Mouse (Mus musculus): ENCODE results near the gene Wipf3. TPM values are rescaled to one million over a fixed set of nuclear protein-coding genes. Genes with fewer than 3 reads are reported as not detected.

Gene Wipf3
- polyA plus RNA-seq, 1 experiment from 2014 or later = 1.4 TPM

DNA sequence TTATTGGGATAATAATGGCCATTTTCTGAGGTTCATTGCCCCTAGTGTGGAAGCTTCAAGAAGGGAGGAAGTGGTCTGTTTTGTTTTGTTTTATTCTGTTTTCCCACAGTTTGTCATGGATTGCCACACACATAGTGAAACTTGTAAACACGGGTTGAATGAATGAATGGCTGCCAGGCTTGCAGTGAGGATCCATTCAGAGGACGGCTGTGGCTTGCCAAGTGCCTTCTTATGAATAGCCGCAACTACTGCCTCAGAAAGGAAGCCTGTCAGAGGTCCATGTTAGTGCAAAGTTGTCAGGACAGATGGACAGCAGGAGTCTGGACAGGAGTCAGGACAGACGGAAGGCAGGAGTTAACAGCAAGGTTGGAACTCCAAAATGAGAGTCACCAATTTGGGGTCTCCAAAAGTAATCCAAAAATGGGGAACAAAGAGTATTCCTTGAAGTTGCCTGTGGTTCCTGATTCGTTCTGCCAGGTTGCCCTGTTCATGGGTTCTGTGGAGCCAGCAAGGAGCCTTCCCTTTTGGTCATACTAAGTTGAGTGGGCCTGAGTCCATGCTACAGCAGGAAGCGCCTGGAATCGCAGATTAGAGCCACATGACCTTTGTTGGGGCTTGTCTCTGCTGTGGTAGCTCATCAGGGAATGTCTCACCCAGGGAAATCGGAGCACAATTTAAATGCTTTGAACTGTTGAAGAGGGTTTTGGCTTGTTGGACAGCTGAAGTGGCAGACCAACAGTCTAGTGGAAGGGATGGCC, 34.5 kb downstream of the Wipf3 start:
- Histone ChIP-seq H3K4me2 (replicated peaks) (no peak overlapping the region), H3K4me3 (no peak overlapping the region), H3K9ac (no peak overlapping the region), H3K27me3 (replicated peaks) (no peaks in the 10 kb centered on the region), H3K27ac (no peak overlapping the region), H3K36me3 (no peaks in the 10 kb centered on the region), H3K9me3 (no peaks in the 10 kb centered on the region), H3K4me1 (peaks cover 5% of the 10 kb centered on the region; the same call in 1 of the 2 replicates)
- 56% methylated on average over 8 of the region's 8 CpGs for WGBS
- ATAC-seq (ENCODE audit: low FRiP score, low read depth) = no peak

DNA sequence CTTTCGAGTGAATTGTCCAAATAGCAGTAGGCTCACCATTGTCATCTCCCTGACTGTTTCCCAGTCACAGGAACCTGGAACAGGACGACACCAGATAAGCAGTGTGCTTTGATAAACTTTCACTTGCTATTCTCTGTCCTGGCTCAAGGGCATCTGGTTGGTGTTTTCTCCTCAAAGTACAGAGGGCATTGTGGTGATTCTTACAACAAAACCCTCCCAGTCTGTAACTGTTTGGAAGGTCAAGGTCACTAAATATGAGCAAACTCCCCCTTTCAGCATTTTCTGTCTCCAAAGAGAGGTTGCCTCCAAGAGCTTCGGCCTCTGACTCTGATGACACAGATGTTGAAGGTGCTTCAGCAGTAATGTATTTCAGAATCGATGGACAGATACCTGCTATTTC, 35.5 kb downstream of the Wipf3 start:
- no peak overlapping the region for H3K9ac ChIP-seq
- no peak overlapping the region for H3K4me3 ChIP-seq
- WGBS = 87% methylated on average over 4 of the region's 4 CpGs
- H3K36me3 ChIP-seq = no peaks in the 10 kb centered on the region
- no peak overlapping the region for H3K27ac ChIP-seq
- H3K9me3 ChIP-seq = no peaks in the 10 kb centered on the region
- no peaks in the 10 kb centered on the region for H3K4me1 ChIP-seq
- H3K4me2 ChIP-seq (replicated peaks) = no peak overlapping the region
- ATAC-seq (ENCODE audit: low FRiP score, low read depth) = no peak
- no peaks in the 10 kb centered on the region for H3K27me3 ChIP-seq (replicated peaks)

DNA sequence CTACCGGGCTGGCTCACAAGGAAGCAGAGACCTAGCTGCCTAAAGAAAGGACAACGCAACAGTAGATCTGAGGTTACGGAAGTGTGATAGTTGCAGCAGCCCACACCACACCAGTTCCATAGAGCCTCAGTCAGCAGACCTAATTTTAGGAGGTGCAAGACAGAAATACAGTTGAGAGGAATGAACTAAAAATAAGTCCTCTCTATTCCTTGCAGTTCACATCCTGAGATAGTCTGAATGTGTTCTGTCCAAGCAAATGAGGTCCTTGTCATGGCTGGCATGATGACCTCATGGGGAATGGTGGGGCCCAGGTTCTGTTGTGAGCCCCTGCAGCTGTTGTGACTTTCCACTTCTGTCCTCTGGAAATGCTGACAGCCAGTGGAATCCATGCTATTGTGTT, 38.0 kb downstream of the Wipf3 start:
- no peak overlapping the region for H3K27ac ChIP-seq
- no peak overlapping the region for H3K4me2 ChIP-seq (replicated peaks)
- H3K36me3 ChIP-seq = no peaks in the 10 kb centered on the region
- 91% methylated on average over 3 of the region's 3 CpGs for WGBS
- no peaks in the 10 kb centered on the region for H3K27me3 ChIP-seq (replicated peaks)
- no peak overlapping the region for H3K4me3 ChIP-seq
- ATAC-seq (ENCODE audit: low FRiP score, low read depth) = no peak
- no peak overlapping the region for H3K9ac ChIP-seq
- no peaks in the 10 kb centered on the region for H3K4me1 ChIP-seq
- no peaks in the 10 kb centered on the region for H3K9me3 ChIP-seq

DNA sequence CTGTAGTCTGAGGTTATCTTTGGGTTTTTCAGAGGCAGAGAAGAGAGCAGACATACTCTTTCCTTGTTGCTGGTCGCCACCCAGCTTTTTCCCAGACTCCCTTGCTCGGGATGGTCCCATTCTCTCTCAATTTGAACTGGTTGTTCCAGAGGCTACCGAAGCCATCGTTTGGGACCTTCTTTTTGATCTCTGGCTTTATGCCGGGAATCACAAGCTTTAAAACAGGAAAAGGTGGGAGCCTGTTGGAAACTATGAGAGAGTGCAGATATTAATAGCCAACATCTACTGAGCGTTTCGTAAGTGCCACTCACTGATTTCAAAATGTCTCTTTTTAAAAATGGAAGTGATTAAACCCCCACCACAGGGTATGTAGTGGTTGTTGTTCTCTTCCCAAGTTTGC, 42.5 kb downstream of the Wipf3 start:
- Histone ChIP-seq H3K4me3 (no peak overlapping the region), H3K27me3 (replicated peaks) (no peaks in the 10 kb centered on the region), H3K36me3 (no peaks in the 10 kb centered on the region), H3K4me2 (replicated peaks) (no peak overlapping the region), H3K4me1 (peaks cover 11% of the 10 kb centered on the region; the same call in 1 of the 2 replicates), H3K27ac (no peak overlapping the region), H3K9ac (no peak overlapping the region), H3K9me3 (no peaks in the 10 kb centered on the region)
- WGBS = 79% methylated on average over 7 of the region's 7 CpGs
- no peak for ATAC-seq (ENCODE audit: low FRiP score, low read depth)

DNA sequence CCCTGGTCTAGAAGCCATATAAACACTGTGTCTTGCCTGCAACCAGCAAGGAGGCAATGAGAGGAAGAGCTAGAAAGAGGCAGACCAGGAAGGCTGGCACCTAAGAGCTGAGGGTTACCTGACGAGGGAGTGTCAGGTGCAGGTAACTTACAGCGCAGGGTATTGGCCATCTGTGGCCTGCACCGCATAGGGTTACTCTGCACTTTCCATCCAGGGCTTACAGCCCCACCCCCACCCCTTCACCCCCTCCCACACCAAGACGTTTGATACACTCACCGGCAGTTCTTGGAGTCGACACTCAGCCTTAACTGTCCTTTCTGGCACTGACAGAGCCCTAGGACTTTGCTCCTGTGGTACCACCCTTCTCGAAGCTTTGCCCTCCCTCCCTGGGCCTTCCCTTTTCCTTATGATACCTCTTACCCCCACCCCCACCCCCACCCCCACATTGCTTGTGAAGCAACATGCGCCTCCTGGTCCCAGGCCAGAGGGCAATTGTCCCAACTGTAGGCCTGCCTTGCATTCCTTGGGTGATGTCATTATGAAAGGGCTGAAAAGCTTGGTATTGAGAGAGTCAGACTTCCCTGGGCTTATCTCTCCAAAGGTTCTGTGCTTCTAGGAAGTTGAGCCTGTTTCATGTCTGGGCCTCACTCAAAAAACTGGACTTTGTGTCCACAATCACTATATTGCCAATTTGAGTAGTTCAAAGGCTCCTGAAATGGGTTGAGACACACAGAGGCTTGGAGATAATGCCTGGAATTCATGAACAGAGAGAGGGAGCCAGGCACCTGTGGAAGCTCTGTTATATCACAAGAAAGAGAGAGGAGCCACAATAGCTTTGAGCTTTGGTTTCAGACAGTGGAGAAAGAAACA, 43.7 kb downstream of the Wipf3 start:
- 80% methylated on average over 8 of the region's 8 CpGs for WGBS
- no peaks in the 10 kb centered on the region for H3K36me3 ChIP-seq
- no peak for ATAC-seq (ENCODE audit: low FRiP score, low read depth)
- H3K4me2 ChIP-seq (replicated peaks) = no peak overlapping the region
- no peaks in the 10 kb centered on the region for H3K9me3 ChIP-seq
- peaks cover 11% of the 10 kb centered on the region; the same call in 1 of the 2 replicates for H3K4me1 ChIP-seq
- H3K9ac ChIP-seq = no peak overlapping the region
- no peak overlapping the region for H3K4me3 ChIP-seq
- no peak overlapping the region for H3K27ac ChIP-seq
- no peaks in the 10 kb centered on the region for H3K27me3 ChIP-seq (replicated peaks)

DNA sequence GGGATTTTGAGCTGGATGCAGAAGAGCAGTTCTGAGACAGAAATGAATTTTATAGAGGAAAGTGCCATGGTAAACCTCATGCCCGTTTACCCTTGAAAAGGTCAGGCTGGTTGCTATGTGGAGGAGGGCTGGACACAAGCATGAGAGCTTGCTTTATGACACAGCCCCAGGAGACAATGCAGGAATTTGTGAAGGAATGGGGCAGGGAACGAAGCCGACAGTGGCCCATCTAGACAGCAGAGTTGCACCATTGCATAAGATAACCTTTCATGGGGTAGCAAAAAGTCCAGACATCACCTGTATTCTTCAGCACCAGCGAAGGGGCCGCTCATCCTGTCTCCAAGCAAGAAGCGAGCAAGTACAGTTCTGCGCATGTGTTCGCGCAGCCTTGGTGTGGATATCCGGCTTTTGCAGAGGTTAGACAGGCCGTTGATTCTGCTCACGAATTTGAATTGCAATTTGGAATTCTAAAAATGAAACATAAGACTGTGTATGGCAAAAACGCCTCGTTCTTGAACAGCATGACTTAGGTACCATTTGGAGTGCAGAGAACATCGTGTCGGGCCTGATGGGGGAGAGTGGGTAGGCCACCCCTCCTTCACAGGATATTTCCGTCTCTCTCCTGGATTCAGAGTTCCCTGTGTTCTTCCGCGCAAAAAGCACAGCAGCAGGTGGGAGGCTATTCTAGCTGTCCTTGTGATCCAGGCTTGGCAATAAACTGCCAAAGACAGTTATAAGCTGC, 46.7 kb downstream of the Wipf3 start:
- 71% methylated on average over 19 of the region's 19 CpGs for WGBS
- Histone ChIP-seq H3K4me2 (replicated peaks) (no peak overlapping the region), H3K4me3 (no peak overlapping the region), H3K36me3 (no peaks in the 10 kb centered on the region), H3K4me1 (peaks cover 11% of the 10 kb centered on the region; the same call in 1 of the 2 replicates), H3K9me3 (no peaks in the 10 kb centered on the region), H3K27me3 (replicated peaks) (no peaks in the 10 kb centered on the region), H3K27ac (no peak overlapping the region), H3K9ac (no peak overlapping the region)
- ATAC-seq (ENCODE audit: low FRiP score, low read depth) = no peak

DNA sequence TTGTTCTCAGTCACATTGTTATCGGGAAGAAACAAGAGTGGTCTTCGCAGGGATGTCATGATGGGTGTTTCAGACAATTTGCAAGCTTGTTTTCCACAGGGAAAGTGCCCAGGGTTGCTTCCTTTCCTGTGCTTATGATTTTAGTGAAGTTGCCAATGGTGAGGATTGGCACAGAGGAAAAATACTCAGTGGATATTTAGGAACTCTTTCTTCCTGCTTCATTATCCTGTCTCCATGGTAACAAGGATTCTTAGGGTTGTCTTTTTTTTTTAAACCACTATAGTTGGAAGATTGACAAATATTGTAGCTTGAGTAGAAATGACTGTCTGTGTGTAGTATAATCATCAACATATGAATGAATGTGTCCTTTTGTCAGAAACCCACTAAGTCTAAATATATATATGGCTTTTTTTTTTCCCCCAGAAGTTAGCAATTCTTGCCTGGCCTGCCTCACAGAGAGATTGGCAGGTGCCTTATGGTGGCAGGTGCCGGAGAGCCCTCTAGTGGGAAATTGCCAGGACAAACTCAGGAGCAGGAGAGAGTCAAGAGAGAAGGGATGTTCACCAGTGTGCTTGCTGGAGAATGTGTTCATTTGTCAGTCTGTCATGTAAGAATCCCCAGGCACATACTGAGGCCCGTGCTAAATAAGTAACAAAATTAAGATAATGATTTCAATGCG, 49.4 kb downstream of the Wipf3 start:
- Histone ChIP-seq H3K36me3 (no peaks in the 10 kb centered on the region), H3K27me3 (replicated peaks) (no peaks in the 10 kb centered on the region), H3K9ac (no peak overlapping the region), H3K4me1 (peaks cover 11% of the 10 kb centered on the region; the same call in 1 of the 2 replicates), H3K4me2 (replicated peaks) (no peak overlapping the region), H3K4me3 (no peak overlapping the region), H3K9me3 (no peaks in the 10 kb centered on the region), H3K27ac (no peak overlapping the region)
- no peak for ATAC-seq (ENCODE audit: low FRiP score, low read depth)
- 78% methylated on average over 5 of the region's 5 CpGs for WGBS

DNA sequence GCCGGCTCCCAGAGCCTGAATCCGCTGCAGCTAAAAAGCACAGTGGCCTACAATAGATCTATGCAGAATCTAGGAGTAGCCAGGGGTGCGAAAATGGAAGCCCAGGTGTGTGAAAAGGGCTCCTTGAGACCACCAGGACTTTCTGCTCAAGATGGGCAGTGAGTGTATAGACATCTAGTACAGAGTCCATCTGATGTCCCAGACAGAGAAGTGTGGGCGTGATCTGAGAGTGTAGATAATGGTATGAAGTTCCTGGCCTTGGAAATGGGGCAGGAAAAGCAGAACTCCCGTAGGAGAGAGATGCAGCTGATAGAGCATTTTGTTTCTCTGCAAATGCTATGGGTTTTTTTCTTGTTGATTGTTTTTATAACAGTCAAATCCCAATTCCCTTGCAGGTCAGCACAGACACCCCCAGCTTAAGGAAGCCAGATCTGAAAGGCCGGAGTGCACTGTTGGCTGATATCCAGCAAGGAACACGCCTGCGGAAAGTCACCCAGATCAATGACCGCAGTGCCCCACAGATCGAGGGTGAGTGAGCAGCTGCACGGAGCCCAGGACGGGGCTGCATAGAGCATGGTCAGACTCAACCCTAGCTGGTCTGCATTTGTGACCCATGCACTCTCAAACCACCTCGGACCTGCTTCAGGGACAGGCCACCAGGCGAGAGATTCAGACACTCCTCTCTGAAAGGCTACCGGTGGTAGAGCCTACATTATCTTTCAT, 52.1 kb downstream of the Wipf3 start:
- WGBS = 87% methylated on average over 15 of the region's 15 CpGs
- H3K4me3 ChIP-seq = no peak overlapping the region
- H3K9me3 ChIP-seq = no peaks in the 10 kb centered on the region
- H3K4me2 ChIP-seq (replicated peaks) = no peak overlapping the region
- no peaks in the 10 kb centered on the region for H3K36me3 ChIP-seq
- peaks cover 11% of the 10 kb centered on the region for H3K4me1 ChIP-seq
- H3K27me3 ChIP-seq (replicated peaks) = no peaks in the 10 kb centered on the region; the same call in 1 of the 2 replicates
- no peak overlapping the region for H3K27ac ChIP-seq
- no peak overlapping the region for H3K9ac ChIP-seq
- ATAC-seq (ENCODE audit: low FRiP score, low read depth) = no peak

DNA sequence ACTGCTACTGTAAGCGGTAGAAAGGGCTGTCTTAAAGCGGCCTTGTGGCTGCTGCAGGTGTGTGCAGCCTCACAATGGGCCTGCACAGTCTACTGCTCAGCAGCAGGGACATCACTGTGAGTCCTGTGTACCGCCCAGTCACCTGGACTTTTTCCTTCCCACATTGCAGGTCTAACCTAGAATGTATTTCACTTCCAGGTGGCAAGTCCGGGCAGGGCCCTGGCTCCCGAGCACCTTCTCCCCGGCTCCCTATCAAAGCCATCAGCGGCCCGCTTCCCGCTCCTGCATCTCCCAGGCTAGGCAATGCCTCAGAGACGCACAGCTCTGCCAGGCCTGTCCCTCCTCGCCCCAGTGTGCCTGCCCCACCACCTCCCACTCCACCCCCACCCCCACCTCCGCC, 55.6 kb downstream of the Wipf3 start:
- H3K27ac ChIP-seq = no peak overlapping the region

DNA sequence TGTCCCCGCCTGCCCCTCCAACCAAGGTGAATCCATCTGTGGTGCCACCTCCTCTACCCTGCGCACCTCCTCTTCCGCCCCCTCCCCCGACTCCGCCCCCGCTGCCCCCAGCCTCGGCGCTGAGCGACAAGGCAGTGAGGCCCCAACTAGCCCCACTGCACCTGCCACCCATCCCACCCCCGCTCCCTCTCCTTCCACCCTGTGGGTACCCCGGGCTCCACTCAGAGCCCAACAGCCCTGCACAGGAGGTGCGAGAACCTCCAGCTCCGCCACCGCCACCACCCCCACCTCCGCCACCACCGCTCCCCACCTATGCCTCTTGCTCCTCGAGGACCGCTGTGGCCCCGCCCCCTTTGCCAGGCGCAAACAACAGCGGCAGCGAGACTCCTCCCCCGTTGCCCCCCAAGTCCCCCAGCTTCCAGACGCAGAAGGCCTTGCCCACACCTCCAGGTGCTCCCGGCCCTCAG, 56.1 kb downstream of the Wipf3 start:
- H3K4me3 ChIP-seq = peak overlapping the region; percentile 26
- H3K4me2 ChIP-seq (replicated peaks) = peak overlapping the region; percentile 69
- peaks cover 10% of the 10 kb centered on the region for H3K4me1 ChIP-seq
- ATAC-seq (ENCODE audit: low FRiP score, low read depth) = peak; percentile 44
- H3K27me3 ChIP-seq (replicated peaks) = peaks cover 2% of the 10 kb centered on the region; the same call in 1 of the 2 replicates
- peak overlapping the region; percentile 45; the same call in 1 of the 2 replicates for H3K9ac ChIP-seq
- H3K27ac ChIP-seq = no peak overlapping the region
- no peaks in the 10 kb centered on the region for H3K36me3 ChIP-seq
- H3K9me3 ChIP-seq = no peaks in the 10 kb centered on the region
- 4% methylated on average over 23 of the region's 25 CpGs for WGBS

More for the DNA sequence above, 55.6 kb downstream of the Wipf3 start:
- Histone ChIP-seq H3K4me1 (peaks cover 10% of the 10 kb centered on the region), H3K4me2 (replicated peaks) (peak overlapping the region; percentile 69), H3K27me3 (replicated peaks) (peaks cover 2% of the 10 kb centered on the region; the same call in 1 of the 2 replicates), H3K9me3 (no peaks in the 10 kb centered on the region), H3K4me3 (peak overlapping the region; percentile 26), H3K36me3 (no peaks in the 10 kb centered on the region), H3K9ac (peak overlapping the region; percentile 45; the same call in 1 of the 2 replicates)
- 12% methylated on average over 12 of the region's 12 CpGs for WGBS
- ATAC-seq (ENCODE audit: low FRiP score, low read depth) = peak; percentile 62

Data from neural tube, embryonic 12.5 days (tissue).